Mouse (Mus musculus) heart, adult 18-20 months (tissue): ENCODE data around the gene Dst. TPM values are rescaled to one million over a fixed set of nuclear protein-coding genes. Genes with fewer than 3 reads are reported as not detected.

ENCODE experiments used
- DNase-seq, 2 experiments: peaks; one replicate each; pipeline ENCODE4 v3.0.0; 2021 to 2022; ENCODE audit warnings: mixed read lengths in 1 of 2
- total RNA-seq, 2 experiments: library from RNA; stranded (reverse); gene quantifications; 2 replicates each; pipeline ENCODE4 v1.2.3; 2021

Dst gene
- total RNA-seq, 2 experiments from 2014 or later, result 378 TPM

DNA sequence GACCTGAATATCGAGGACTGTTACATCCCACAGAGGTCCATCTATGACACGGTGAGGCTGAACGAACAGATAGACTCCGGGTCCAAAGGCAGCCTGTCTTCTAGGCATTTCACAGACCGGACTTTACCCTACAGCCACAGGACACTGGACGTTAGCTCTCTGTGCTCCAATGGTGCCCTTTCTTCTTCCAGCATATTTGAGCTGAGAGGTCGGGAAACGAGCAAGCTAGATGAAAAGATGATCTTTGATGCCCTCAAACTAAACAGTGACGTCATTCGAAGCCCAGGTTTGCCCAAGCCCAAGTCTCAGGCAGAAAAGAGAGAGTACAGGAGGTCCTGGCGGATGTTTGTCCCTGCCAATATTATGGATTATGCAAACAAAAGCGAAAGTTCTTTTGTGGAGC, 329.7 kb downstream of the Dst start:
- DNase-seq, result peak; percentile 46 to 49

DNA sequence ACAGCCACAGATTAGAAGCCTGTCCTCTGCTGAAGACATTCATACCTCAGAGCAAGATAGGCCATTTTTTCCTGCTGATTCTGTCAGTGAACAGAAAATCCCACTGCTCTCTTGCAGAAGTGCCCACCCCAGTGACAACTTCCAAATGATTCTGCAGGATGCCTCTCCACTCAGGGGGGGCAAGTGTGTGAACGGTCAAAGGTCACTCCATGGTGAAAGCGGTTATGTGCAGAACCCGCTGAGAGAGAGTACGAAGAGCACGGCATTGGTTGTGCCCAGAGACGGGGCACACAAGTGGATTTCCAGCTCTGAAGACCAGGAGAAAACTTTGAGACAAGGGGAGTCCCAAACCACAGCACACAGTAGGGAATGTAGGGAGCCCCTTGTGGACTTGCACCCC, 330.2 kb downstream of the Dst start:
- no peak for DNase-seq

GRCm38 (mm10) chr1:34244678-34245077, 336.7 kb downstream of the Dst start:
- DNase-seq, result peak; percentile 54 to 55

- DNase-seq, result peak; percentile 53 to 62
Measured at GRCm38 (mm10) chr1:34245951-34246641, 338.1 kb downstream of the Dst start.

- no peak for DNase-seq
Measured at GRCm38 (mm10) chr1:34246642-34246987, 338.6 kb downstream of the Dst start.

DNA sequence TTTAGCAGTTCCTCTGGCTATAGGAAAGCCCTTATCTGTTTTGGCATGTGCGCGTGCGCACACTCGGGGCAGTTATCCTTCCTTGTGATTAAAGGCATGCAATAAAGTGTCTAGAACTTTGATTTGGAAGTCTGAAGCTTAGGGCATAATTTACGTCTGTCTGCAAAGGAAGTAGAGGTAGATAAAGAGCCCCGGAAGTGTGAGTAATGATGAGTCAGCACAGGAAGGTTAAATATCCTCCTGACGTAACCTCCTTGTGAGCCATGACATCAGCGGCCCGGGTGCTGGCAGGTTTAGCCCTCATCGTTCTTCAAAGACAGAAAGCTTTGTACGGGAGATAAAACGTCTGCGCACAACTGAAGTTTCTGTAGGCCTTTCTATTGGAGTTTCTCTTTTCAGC, 343.1 kb downstream of the Dst start:
- no peak for DNase-seq

DNA sequence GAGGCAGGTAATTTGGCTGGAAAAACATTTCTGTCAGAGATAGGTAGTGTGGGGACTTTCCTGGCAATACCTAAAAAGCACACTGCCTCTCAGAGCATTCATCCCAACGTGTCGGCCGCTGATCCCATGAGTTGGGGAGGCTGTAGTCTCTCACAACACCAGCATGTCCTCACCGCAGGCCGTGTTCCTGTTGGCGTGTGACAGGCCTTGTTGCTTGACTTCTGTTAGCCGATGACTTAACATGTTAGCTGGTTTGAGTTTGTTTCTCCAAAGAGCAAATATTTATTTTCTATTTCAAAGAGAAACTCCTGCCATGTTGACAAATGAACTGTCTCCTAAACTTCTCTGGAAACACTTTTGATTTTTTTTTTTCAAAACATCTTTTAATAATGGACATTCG, 344.2 kb downstream of the Dst start:
- no peak for DNase-seq

DNA sequence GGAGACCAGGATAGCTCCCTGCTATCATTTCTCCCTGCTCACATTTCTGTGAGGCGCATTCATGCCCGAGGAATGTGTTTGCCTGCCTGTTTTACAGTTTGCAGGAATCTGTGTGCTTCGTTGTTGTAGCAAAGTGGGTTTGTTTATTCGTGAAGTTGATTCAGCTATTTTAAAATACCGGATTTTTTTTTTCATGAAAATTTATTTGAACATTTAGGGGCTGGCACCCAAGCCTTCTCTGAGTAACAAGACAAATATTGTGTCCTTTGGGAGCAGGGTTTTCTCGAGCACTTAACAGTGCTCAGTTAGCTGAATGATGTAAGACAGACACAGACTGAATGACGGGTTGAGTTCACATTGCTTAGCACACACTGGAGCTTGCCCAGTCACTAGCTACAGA, 345.9 kb downstream of the Dst start:
- no peak for DNase-seq

- DNase-seq, result peak in 1 of 2 experiments; percentile 38
Measured at GRCm38 (mm10) chr1:34259898-34260297, 351.9 kb downstream of the Dst start.

DNA sequence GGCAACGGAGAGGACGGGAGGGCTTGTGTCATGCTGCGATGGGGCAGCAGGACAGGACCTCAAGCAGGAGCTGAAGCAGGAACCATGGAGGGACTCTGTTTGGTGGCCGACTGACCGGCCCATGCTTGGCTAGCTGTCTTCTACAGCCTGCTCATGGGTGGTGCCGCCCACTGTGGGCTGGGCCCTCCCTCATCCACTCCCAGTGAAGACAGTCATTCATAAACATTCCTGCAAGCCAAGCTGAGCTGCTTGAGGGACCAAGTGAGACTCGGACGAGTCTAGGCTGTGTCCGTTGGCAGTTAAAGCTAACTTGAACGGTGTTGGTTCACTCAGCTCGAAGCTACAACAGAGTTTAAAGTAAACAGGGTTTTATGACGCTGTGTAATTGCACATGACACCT, 353.0 kb downstream of the Dst start:
- no peak for DNase-seq

GRCm38 (mm10) chr1:34268520-34268919, 360.5 kb downstream of the Dst start:
- peak; percentile 65 to 73 for DNase-seq

DNA sequence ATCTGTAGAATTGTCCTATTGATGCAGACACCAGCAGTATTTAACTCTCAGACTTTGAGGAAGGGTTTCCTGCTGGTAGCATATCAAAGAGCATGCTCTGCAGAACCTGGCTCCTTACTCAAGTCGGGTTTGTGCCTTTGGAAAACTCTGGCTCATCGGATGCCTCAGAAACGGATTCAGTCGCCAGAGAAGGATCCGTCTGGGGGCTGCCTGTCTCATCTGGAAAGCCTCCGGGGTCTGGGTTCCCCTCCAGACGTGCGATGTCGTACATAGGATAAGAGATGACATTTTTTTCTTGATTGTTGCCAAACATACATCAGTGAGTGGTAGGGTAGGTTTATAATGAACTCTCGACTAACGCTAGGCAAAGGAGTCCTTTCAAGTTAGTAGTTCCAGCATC, 361.6 kb downstream of the Dst start:
- no peak for DNase-seq

DNA sequence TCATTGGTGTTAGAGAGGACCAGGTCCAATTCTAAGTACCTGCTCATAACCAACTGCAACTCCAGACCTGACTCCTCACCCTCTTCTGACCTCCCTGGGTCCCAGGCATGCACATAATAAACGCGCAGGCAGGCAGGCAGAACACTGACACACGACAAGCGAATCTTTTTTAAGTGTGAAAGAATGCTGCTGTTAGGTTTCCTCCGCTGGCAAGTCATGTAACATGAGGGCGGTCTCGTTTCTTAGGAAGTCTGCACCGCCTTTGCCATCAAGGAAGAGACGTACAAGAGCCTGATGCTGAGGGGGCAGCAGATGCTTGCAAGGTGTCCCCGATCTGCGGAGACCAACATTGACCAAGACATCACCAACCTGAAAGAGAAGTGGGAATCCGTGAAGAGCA, 365.9 kb downstream of the Dst start:
- no peak for DNase-seq

DNA sequence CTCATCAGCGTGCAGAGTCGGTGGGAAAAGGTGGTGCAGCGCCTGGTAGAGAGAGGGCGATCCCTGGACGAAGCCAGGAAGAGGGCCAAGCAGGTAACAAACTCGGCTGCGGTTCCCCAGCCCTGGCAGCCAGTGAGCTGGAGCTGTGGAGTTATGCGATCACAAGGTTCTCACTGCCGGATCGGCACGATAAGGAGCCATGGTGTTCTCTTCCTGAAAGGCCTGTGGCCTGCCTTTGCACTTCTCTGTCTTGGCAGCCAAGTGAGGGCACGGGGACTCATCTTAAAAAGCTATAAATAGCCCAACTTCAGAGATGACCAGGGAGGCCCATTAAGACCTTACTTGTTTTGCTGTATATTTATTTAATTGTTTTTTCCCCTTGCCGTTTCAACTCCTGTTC, 367.8 kb downstream of the Dst start:
- DNase-seq, result peak; percentile 42 to 67

- DNase-seq, result no peak
Measured at GRCm38 (mm10) chr1:34276756-34277155, 368.7 kb downstream of the Dst start.

DNA sequence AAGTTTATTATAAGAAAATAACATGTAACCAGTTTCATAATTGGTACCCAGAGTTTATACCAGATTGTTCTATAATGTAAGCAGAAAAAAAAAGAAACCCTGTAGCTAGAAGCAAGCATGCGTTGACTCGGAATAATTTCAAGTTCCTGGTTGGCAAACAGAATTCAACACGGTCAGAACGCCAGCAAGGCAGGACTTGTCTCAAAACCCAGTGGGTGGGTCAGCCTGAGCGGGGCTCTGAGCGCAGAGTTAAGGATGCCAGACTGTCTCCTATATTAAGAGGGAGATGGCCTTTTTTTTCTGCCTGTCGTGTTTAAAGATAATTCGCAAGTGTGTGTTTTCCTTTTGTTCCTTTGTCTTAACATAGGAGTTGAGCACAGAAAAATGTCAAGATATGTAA, 369.2 kb downstream of the Dst start:
- DNase-seq, result no peak

DNA sequence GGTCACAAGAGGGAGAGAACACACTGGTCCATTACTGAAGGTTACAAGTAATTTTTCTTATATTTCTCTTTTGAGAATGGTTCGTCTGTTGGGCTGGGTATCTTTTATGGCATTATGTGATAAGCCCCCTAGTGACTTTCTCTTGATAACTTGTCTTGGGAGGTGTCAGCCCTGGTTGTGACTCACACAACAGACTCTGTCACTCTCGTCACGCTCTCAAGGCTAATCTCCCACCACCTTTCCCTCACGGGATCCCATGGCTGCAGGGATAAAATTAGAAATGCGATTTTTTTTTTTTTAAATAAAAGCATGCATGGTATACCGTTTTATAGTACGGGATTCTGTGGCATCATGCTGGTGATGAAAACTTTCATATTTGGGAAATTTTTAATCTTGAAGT, 375.5 kb downstream of the Dst start:
- DNase-seq, result no peak

DNA sequence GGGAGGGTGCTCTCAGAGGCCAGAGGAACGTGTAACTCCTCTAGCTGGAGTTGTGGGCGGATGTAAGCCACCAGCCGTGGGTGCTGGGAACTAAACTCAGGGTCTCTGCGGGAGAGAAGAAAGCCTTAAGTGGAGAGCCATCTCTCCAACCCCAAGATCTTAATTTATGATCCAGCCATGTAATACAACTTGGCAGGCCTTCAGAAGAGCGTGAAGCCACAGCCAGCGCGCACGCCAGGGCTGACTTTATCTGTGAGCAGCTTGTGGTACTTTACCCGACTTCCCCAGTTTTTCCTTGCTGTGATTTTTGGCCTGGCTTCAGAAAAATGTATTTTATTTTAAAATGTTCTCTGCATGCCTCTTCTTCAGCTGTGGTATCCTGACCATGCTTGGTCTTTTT, 377.0 kb downstream of the Dst start:
- no peak for DNase-seq

GRCm38 (mm10) chr1:34287731-34288130, 379.7 kb downstream of the Dst start:
- no peak for DNase-seq

GRCm38 (mm10) chr1:34288181-34288580, 380.2 kb downstream of the Dst start:
- no peak for DNase-seq

DNA sequence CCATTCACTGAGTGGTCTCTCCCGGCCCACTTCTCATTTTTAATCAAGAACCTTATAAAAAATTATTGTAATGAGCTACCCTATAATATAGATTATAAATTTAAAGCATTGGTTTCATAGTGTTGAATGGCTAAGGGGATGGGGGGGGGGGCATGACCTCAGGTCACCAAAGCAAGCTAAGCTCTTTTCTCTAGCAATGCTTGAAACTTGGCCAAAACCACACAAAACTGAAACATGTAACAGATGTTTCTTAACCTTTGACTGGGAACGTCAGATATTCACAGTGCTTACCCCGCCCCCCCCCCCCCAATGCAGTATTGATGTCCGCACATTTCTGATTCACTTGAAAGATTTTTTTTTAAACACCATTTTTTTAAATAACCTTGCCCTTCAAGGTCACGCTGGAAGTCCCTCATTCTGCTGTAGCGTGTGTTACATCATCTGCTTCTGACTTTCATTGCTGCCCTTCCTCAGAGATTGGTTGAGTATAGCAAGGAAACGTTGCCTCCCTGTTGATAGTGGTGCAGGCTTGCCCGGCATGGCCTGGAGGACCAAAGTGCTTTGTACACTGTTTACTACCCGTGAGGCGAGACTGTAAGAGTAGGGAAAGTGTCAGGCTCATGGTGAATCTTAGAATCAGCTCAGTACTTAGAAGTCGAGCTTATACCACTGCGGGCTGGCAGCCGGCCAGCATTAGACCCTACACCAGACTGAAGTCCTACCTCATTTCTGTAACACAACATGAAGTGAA, 380.9 kb downstream of the Dst start:
- no peak for DNase-seq

- no peak for DNase-seq
Measured at GRCm38 (mm10) chr1:34289472-34289748, 381.4 kb downstream of the Dst start.

- DNase-seq, result peak; percentile 67 to 75
Measured at GRCm38 (mm10) chr1:34290321-34290720, 382.3 kb downstream of the Dst start.

- DNase-seq, result no peak
Measured at GRCm38 (mm10) chr1:34293198-34293597, 385.2 kb downstream of the Dst start.
